Mouse (Mus musculus) intestine, embryonic 14.5 days (tissue): ENCODE measurements around the gene Pum3. TPM values are rescaled to one million over a fixed set of nuclear protein-coding genes. Genes with fewer than 3 reads are reported as not detected.

Experiments
- ATAC-seq: fragments of 200-750 bp; cut with Nextera tagmentation; replicated peaks from 2 replicates; pipeline ENCODE4 v1.8.0; 2017; ENCODE audit warnings: low read depth, moderate number of reproducible peaks, moderate TSS enrichment, moderate library complexity; ENCODE audit not compliant: low FRiP score, low TSS enrichment
- DNase-seq: peaks from one replicate; pipeline ENCODE4 v3.0.0-alpha.2; 2018; ENCODE audit warnings: low spot score
- H3K27ac ChIP-seq: fragments of 300-500 bp; sonication (generic); 2 replicates; pipeline ENCODE4 v1.5.1; 2014; ENCODE audit warnings: low read depth, mild to moderate bottlenecking, control low read depth
- H3K27me3 ChIP-seq: fragments of 300-500 bp; sonication (generic); replicated peaks from 2 replicates; pipeline ENCODE4 v1.6.1; 2014; ENCODE audit warnings: low read length, control low read depth; ENCODE audit not compliant: control insufficient read depth, insufficient read depth
- H3K36me3 ChIP-seq: fragments of 300-500 bp; sonication (generic); 2 replicates; pipeline ENCODE4 v1.6.1; 2014; ENCODE audit warnings: low read length, control low read depth; ENCODE audit not compliant: control insufficient read depth, insufficient read depth
- H3K4me1 ChIP-seq: fragments of 300-500 bp; sonication (generic); replicated peaks from 2 replicates; pipeline ENCODE4 v1.6.1; 2014; ENCODE audit warnings: low read length, control low read depth, mixed read lengths; ENCODE audit not compliant: control insufficient read depth, insufficient read depth
- H3K4me2 ChIP-seq: fragments of 300-500 bp; sonication (generic); 2 replicates; pipeline ENCODE4 v1.6.1; 2014; ENCODE audit warnings: low read length
- H3K4me3 ChIP-seq: fragments of 300-500 bp; sonication (generic); 2 replicates; pipeline ENCODE4 v1.5.1; 2014; ENCODE audit warnings: low read depth, low read length, control low read depth, mixed read lengths
- H3K9ac ChIP-seq: fragments of 300-500 bp; sonication (generic); 2 replicates; pipeline ENCODE4 v1.6.1; 2014; ENCODE audit warnings: mild to moderate bottlenecking, low read length
- H3K9me3 ChIP-seq: fragments of 300-500 bp; sonication (generic); 2 replicates; pipeline ENCODE4 v1.6.1; 2016; ENCODE audit warnings: low read length, control low read depth; ENCODE audit not compliant: control insufficient read depth
- WGBS: fragments of 180-500 bp; shearing (Covaris S2); extraction: QIAGEN DNeasy Blood & Tissue Kit; methylation state at CpG from one replicate; pipeline ENCODE4 v1.1.7; 2014; 5-methylcytosine and 5-hydroxymethylcytosine counted together
- polyA plus RNA-seq: library from polyadenylated mRNA; unstranded; fragments of >200 nt; fragmentation: Nextera tagmentation; extraction: Ambion mirVana; gene quantifications from 2 replicates; pipeline ENCODE4 v1.2.1, GENCODE M21; 2014

Pum3 gene
- polyA plus RNA-seq, 1 experiment from 2014 or later, result 74.5 TPM

DNA sequence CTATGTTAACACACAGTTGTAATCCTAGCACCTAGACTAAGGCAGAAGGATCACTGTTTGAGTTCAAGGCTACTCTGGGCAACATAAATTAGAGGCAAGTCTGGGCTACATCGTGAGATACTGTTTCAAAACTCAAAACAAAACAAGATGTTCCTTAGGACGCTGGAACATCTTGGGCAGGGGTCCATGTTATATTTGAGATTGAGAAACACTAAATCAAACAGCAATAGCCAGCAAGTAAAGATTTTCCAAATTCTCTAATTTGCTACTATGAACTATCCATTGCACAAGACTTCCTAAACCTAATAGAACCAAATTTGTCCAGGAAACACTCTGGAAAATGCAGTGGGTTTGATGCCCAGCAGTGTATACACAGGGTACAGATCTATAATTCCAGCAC, 1.8 kb downstream of the Pum3 start:
- peaks cover 14% of the 10 kb centered on the region for H3K4me1 ChIP-seq
- H3K27me3 ChIP-seq, result no peaks in the 10 kb centered on the region
- no peaks in the 10 kb centered on the region for H3K9me3 ChIP-seq
- ATAC-seq (no peak), DNase-seq (no peak)
- H3K27ac ChIP-seq, result no peak overlapping the region
- peaks cover 34% of the 10 kb centered on the region for H3K36me3 ChIP-seq
- H3K4me3 ChIP-seq, result no peak overlapping the region
- H3K9ac ChIP-seq, result no peak overlapping the region
- 75% methylated on average over 2 of the region's 2 CpGs for WGBS
- no peak overlapping the region for H3K4me2 ChIP-seq

DNA sequence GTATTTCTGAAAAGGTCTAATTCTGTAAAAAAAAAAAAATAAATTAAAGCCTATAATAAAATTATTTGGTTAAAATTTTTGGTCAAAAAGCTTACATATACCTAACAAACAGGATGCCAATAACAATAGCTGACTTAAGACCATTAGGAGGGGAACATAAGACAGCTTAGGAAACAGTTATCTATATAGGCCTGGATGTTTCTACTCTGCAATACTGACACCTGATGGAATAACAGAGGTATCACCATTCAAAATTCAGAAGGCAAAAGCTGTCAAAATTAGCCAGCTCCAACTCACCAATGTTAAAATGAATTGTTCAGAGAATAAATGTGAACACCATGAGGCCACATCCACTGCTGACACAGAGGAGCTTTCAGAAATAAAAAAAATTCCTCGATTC, 3.2 kb downstream of the Pum3 start:
- peaks cover 14% of the 10 kb centered on the region for H3K4me1 ChIP-seq
- no peaks in the 10 kb centered on the region for H3K9me3 ChIP-seq
- peaks cover 47% of the 10 kb centered on the region for H3K36me3 ChIP-seq
- H3K4me2 ChIP-seq, result no peak overlapping the region
- no peak overlapping the region for H3K27ac ChIP-seq
- H3K27me3 ChIP-seq, result no peaks in the 10 kb centered on the region
- no peak overlapping the region for H3K9ac ChIP-seq
- ATAC-seq (no peak), DNase-seq (no peak)
- WGBS, result 76% methylated on average over 1 of the region's 1 CpGs
- H3K4me3 ChIP-seq, result no peak overlapping the region

- no peaks in the 10 kb centered on the region for H3K9me3 ChIP-seq
- peaks cover 9% of the 10 kb centered on the region for H3K4me1 ChIP-seq
- DNase-seq (peak; percentile 78), ATAC-seq (no peak)
- no peak overlapping the region for H3K9ac ChIP-seq
- no peaks in the 10 kb centered on the region for H3K27me3 ChIP-seq
- H3K36me3 ChIP-seq, result peaks cover 53% of the 10 kb centered on the region
- H3K4me2 ChIP-seq, result no peak overlapping the region
- no peak overlapping the region for H3K4me3 ChIP-seq
- no peak overlapping the region for H3K27ac ChIP-seq
- WGBS, result 55% methylated on average over 7 of the region's 7 CpGs
Measured at GRCm38 (mm10) chr19:27425656-27426055, 4.0 kb downstream of the Pum3 start.

DNA sequence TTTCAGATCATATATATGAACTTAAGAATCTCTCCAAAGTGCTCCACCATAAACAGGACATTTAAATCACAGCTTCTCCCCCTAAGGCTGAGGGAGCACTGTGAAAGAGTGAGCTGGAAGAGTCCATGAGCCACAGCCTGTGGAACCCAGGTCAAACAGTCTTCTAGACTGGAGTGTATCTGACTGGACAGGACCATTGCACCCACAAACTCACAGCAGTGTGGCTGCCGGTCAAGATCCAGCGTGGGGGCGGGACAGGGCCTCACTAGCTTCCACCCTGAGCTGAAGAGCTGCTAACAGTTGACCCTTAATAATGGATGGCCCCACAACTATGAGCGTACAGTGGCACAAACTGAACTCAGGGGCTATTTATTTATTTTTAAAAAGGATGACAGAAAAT, 12.2 kb downstream of the Pum3 start:
- Histone ChIP-seq H3K27me3 (no peaks in the 10 kb centered on the region), H3K36me3 (peaks cover 87% of the 10 kb centered on the region), H3K9me3 (no peaks in the 10 kb centered on the region), H3K4me2 (no peak overlapping the region), H3K27ac (no peak overlapping the region), H3K9ac (no peak overlapping the region), H3K4me1 (no peaks in the 10 kb centered on the region), H3K4me3 (no peak overlapping the region)
- ATAC-seq (no peak), DNase-seq (no peak)
- 90% methylated on average over 4 of the region's 4 CpGs for WGBS

GRCm38 (mm10) chr19:27416569-27416968, 13.1 kb downstream of the Pum3 start:
- ATAC-seq, result no peak
- no peak overlapping the region for H3K4me2 ChIP-seq
- peaks cover 87% of the 10 kb centered on the region for H3K36me3 ChIP-seq
- no peak overlapping the region for H3K9ac ChIP-seq
- WGBS, result 55% methylated on average over 11 of the region's 11 CpGs
- H3K4me1 ChIP-seq, result no peaks in the 10 kb centered on the region
- no peaks in the 10 kb centered on the region for H3K27me3 ChIP-seq
- no peaks in the 10 kb centered on the region for H3K9me3 ChIP-seq
- peak; percentile 64 for DNase-seq
- H3K27ac ChIP-seq, result no peak overlapping the region
- H3K4me3 ChIP-seq, result no peak overlapping the region

- H3K27ac ChIP-seq, result no peak overlapping the region
- no peak overlapping the region for H3K4me3 ChIP-seq
- H3K4me1 ChIP-seq, result no peaks in the 10 kb centered on the region
- no peaks in the 10 kb centered on the region for H3K9me3 ChIP-seq
- ATAC-seq, result no peak
- 92% methylated on average over 4 of the region's 4 CpGs for WGBS
- H3K27me3 ChIP-seq, result no peaks in the 10 kb centered on the region
- H3K36me3 ChIP-seq, result peaks cover 59% of the 10 kb centered on the region
- no peak overlapping the region for H3K9ac ChIP-seq
- no peak overlapping the region for H3K4me2 ChIP-seq
- no peak for DNase-seq
Measured at GRCm38 (mm10) chr19:27411340-27411739, 18.3 kb downstream of the Pum3 start.

- Histone ChIP-seq H3K36me3 (peaks cover 53% of the 10 kb centered on the region), H3K4me2 (no peak overlapping the region), H3K4me1 (no peaks in the 10 kb centered on the region), H3K27me3 (no peaks in the 10 kb centered on the region), H3K9ac (no peak overlapping the region), H3K27ac (no peak overlapping the region), H3K4me3 (no peak overlapping the region), H3K9me3 (no peaks in the 10 kb centered on the region)
- ATAC-seq (no peak), DNase-seq (no peak)
- WGBS, result 89% methylated on average over 4 of the region's 4 CpGs
Measured at GRCm38 (mm10) chr19:27410751-27411150, 18.9 kb downstream of the Pum3 start.

DNA sequence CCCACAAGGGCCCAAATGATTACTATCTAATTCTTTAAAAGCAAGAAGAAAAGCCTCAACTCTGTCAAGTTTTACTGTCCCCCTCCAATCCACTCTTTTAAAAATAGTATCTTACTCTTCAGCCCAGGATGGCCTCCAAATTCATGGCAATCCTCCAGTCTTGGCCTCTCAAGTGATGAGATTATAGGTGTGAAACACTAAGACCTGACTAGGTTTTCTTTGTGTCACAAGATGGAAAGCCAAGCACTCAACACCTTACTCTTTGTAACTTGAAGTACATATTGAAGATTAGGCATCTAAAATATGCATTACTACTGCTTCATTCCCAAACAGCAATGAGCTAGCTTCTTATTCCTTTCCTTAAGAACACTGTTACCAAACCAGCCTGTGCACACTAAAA, 19.8 kb downstream of the Pum3 start:
- Histone ChIP-seq H3K4me3 (no peak overlapping the region), H3K9ac (no peak overlapping the region), H3K9me3 (no peaks in the 10 kb centered on the region), H3K4me1 (no peaks in the 10 kb centered on the region), H3K27ac (no peak overlapping the region), H3K36me3 (peaks cover 44% of the 10 kb centered on the region), H3K27me3 (no peaks in the 10 kb centered on the region), H3K4me2 (no peak overlapping the region)
- no peak for DNase-seq
- ATAC-seq, result no peak

DNA sequence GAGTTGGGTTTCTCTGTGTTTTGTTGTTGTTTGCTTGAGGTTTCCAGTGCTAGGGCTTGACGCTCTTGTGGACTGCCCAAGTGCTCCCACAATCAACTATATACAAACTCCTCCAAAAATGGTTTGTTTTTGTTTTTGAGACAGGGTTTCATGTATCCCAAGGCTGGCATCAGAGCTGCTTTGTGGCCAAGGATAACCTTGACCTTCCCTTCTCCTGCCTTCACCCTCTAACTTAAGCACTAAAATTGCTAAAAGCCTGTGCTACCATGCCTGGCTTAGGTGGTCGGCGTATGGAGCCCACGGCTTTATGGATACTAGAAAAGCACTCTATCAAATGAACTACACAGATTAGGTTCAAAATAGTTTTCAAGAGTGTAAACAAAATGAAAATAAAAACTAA, 20.4 kb downstream of the Pum3 start:
- no peak overlapping the region for H3K4me3 ChIP-seq
- no peak overlapping the region for H3K27ac ChIP-seq
- no peak overlapping the region for H3K4me2 ChIP-seq
- no peaks in the 10 kb centered on the region for H3K27me3 ChIP-seq
- H3K9ac ChIP-seq, result no peak overlapping the region
- ATAC-seq, result no peak
- 95% methylated on average over 4 of the region's 4 CpGs for WGBS
- no peak for DNase-seq
- H3K9me3 ChIP-seq, result no peaks in the 10 kb centered on the region
- H3K4me1 ChIP-seq, result no peaks in the 10 kb centered on the region
- H3K36me3 ChIP-seq, result peaks cover 38% of the 10 kb centered on the region
